Mouse (Mus musculus) CD4-positive, CD25-positive, alpha-beta regulatory T cell, adult 9 weeks (primary cell): ENCODE data around the gene Vmn1r218. TPM values are rescaled to one million over a fixed set of nuclear protein-coding genes. Genes with fewer than 3 reads are reported as not detected.

Source experiments
- polyA plus RNA-seq: library from polyadenylated mRNA; unstranded; fragments of 100-300 nt; shearing (Covaris generic); gene quantifications from one replicate; pipeline ENCODE4 v1.2.1, GENCODE M21; 2017

Vmn1r218 gene
- polyA plus RNA-seq = not detected

GRCm38 (mm10) chr13:23133099-23133498 lies at the start of gene Vmn1r218:
Gene Vmn1r218 (plus strand): TSS chr13:23133155.

GRCm38 (mm10) chr13:23118126-23118525 lies 14.8 kb upstream of the Vmn1r218 start, which contains the start of gene Vmn1r217:
Gene Vmn1r217 (minus strand): TSS chr13:23118226.

GRCm38 (mm10) chr13:23159012-23159411 lies 26.1 kb downstream of the Vmn1r218 start, which contains the start of gene Vmn1r219:
Gene Vmn1r219 (plus strand): TSS chr13:23159312.

GRCm38 (mm10) chr13:23187875-23188274 lies 54.9 kb downstream of the Vmn1r218 start, which contains the start of gene Vmn1r220:
Gene Vmn1r220 (minus strand): TSS chr13:23187975.

Other genes starting within 250 kb of the Vmn1r218 start
- not detected for gene Vmn1r212, start 248.9 kb upstream of the Vmn1r218 start, polyA plus RNA-seq
- not detected for gene Vmn1r213, start 125.5 kb upstream of the Vmn1r218 start, polyA plus RNA-seq
- 0.22 TPM for gene Vmn1r214, start 102.7 kb upstream of the Vmn1r218 start, polyA plus RNA-seq
- not detected for gene Vmn1r215, start 65.1 kb upstream of the Vmn1r218 start, polyA plus RNA-seq
- gene Vmn1r217, start 14.9 kb upstream of the Vmn1r218 start, polyA plus RNA-seq = not detected
- gene Vmn1r219, start 26.2 kb downstream of the Vmn1r218 start, polyA plus RNA-seq = not detected
- not detected for gene Vmn1r220, start 54.8 kb downstream of the Vmn1r218 start, polyA plus RNA-seq
- not detected for gene Vmn1r221, start 81.0 kb downstream of the Vmn1r218 start, polyA plus RNA-seq
- gene Vmn1r222, start 102.8 kb downstream of the Vmn1r218 start, polyA plus RNA-seq = not detected
- gene Vmn1r223, start 114.0 kb downstream of the Vmn1r218 start, polyA plus RNA-seq = not detected
- gene Zfp322a, start 236.1 kb downstream of the Vmn1r218 start, polyA plus RNA-seq = 31.4 TPM